Mouse (Mus musculus) embryo, embryonic 9.5 days (tissue): ENCODE results near the gene Phc2.
A peak's percentile ranks its signal among the peaks of the same experiment; 100 is the strongest.

Experiments
- DNase-seq: peaks from one replicate; pipeline ENCODE4 v3.0.0-alpha.2; 2017; ENCODE audit errors: extremely low spot score

Gene Phc2

DNA sequence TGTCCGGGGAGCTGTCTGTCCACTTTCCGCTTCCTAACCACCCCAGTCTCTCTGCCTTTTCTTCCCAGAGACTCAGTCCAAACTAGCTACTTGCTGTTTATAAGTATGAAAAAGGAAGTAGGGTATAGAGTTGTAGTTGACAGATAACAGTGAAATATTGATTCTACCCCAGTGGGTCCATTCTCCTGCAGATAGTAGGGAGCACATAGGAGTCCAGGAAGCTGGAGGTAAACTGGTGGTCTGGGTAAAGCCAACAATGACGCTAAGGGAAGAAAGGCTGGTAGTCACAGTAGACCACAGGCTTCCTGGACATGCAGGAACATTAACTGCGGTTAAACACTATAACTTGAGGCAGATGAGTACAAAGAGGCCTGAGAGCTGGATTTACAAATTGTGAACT is 36.7 kb downstream of the Phc2 start:
- DNase-seq, result no peak

DNA sequence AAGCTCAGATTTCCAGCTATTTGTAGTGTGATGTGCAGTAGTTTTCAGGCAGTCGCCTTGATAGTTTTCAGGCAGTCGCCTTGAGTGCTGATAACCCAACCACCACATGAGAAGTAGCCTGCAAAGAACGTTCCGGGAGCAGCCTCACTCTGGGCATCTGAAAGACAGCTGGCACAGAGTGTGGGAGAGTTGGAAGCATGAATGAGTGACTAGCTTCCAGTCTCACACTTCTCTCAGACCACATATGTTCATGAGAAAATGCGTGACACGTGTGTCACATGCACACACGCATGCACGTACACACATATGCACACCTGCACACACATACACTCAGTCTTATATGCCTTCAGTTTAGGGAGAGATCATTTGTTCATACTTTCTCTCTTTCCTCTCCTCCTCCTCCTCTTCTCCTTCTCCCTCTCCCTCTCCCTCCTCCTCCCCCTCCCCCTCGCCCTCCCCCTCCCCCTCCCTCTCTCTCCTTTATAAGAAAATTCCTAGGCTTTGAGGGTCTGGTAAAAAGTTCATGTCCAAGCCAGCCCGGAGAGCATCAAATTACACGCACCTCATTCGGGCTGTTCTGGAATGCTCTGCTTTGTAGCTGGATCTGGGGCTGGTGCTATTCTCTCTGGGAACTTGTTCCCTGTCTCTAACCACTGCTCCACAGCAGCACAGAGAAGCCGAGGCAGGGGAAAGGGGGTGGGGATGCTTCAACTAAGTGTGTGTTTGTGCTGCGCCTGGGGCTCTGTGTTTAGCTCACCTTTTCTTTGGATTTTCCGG is 37.8 kb downstream of the Phc2 start:
- no peak for DNase-seq

DNA sequence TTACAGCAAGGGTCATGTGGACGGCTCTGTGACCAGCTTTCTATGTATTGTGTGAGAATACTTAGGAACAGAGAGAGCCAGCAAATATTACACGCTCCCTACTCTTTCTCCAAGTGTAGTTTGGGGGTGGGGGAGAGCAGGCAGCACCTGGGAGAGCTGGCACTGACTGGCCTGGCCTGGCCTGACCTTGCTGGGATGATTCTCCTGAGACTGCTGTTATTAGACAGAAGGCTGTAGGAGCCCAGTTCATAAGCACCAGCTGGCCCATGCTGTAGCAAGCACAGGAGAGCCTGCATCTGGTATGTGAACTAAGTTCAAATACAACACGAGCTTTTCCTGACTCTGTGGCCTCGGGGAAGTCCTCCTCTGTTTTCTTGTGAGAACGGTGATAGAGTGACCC is 38.7 kb downstream of the Phc2 start:
- DNase-seq, result no peak

GRCm38 (mm10) chr4:128694315-128694714 is 39.8 kb downstream of the Phc2 start:
- no peak for DNase-seq

- DNase-seq, result no peak
Measured at GRCm38 (mm10) chr4:128695149-128695548, 40.6 kb downstream of the Phc2 start.

DNA sequence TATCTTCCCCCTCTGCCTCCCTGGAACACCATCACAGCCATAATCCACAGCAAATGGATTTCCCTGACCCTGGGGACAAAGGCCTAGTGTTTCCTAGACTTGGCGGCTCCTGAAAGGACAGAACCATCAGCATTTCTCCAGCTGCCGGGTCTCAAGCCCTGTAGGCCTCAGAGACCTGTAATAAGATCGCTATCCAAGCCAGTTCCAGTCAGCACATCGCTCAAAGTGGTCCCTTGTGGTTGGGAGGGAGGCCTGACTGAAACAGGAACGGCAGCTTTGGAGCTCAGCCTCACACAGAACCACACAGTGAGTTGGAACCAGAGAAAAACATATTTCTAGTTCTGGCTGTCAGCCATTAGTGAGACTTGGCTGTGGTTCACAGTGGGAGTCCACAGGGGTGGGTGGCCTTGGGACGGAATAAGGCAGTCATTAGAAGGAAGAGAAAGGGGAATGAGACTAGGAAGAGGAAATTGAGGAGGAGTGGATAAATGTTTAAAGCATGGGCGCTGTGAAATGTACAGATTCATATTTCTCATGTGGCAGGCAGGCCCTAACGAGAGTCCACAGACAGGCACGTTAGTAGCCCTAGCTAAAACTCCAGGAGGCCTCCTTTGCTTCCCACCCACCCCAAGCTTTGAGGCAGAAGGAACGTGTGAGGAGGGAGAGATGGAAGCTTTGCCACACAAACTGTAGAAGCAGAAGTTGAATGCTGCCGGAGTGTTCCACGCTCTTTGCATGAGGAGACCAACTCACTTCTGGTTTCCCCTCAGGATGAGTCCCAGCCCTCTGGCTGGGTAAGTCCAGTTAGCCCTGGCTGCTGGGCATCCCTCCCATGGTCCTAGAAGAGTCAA is 43.7 kb downstream of the Phc2 start:
- no peak for DNase-seq

DNA sequence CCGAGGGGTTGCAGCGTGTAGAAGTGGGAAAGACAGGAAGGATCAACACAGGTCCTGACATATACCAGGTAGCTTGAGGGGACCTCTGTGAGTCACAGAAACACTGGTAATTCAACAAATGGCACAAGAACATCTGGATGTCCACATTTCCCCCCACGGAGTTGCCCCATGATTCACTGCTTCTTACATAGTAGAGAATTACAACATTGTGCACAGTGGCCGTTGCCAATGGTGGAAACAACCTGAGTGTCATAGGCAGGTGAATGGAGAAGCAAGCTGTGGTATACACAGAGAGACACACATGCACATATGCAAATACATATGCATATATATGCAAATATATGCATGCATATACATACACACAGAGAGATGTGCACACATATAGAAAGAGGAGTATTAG is 45.4 kb downstream of the Phc2 start:
- DNase-seq, result no peak

DNA sequence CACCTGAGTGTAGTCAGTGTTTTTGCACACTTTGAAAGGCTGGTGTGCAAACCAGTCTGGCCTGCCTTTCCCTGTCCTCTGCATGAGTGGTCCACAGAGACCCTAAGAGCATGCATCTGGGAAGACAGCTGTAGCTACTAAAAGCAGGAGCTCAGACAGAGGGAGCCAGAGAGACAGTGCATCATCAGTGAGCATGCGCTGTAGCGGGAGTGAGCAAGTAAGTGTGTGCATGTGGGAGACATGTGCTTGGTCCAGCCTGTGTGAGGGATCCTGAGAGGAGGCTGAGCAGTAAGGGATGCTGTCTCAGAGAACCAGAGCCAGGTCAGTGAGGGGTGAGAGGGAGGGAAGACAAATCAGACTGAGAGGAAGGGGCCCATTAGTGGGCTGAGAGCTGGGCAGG is 46.0 kb downstream of the Phc2 start:
- no peak for DNase-seq

- no peak for DNase-seq
Measured at GRCm38 (mm10) chr4:128705138-128705720, 50.7 kb downstream of the Phc2 start.

DNA sequence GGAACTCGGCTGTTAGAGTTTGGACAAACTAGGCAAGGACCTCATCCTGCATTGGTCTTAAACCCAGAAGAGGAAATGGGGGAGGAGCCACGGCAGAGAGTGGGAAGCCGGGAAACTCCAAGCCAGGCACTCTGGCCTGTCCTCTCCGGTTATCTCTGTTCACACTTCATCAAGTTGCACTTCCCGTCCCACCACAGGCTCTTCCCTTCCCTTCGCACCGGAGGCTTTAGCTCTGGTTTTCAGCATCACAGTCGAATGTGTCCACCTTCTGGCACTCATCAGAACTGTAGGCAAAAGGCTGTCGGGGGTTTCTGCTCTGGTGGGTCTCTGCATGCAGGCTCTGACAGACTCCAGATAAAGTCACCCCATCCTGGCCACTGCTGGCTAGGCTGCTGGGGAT is 52.1 kb downstream of the Phc2 start:
- DNase-seq, result peak; percentile 62

DNA sequence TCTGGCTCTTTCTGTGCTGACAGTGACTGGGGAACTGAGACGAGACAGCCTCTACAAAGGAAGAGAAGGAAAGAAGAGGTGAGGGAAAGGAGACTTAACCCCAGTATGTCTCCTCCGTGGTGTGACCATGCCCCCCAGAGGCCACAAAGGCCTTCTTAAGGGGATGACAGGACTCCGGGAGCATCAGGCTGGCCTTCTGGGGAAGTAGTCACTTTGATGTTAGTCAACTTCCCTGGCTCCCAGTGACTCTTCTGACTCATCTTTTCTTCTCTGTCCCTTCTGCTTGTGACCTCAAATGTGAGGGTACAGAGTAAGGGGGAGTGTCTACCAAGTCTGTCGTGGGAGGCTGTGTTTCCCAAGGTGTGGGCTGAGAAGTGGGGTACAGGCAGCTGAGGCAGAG is 52.9 kb downstream of the Phc2 start:
- DNase-seq, result no peak

DNA sequence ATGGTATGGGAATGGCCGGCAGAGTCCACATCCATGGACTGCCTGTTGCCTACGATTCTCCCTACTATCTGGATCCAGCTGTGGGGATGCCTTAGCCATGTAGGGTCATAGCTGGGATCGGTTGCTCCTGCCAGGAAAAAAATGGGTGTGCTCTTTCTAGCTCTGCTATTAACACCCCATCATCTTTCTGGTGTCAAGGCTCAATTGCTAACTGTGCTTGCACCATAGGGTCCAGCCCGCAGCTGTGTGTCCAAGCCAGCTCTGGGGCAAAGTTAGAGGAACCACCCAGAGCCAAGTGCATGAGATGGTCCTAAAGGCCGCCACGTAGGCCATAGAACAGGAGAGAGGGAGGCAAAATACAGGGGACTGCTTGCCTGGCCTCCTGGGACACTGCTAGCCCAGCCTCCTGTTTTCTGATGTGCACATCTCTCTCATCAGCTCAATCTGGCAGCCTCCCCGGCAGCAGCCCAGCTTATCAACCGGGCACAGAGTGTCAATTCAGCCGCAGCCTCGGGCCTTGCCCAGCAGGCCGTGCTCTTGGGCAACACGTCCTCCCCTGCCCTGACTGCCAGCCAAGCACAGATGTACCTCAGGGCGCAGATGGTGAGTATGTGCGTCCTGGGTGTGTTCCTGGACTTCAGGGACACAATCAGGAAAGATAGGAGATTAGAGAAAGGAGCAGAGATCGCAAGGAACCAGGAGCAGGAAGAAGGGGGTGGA is 54.7 kb downstream of the Phc2 start:
- DNase-seq, result no peak

DNA sequence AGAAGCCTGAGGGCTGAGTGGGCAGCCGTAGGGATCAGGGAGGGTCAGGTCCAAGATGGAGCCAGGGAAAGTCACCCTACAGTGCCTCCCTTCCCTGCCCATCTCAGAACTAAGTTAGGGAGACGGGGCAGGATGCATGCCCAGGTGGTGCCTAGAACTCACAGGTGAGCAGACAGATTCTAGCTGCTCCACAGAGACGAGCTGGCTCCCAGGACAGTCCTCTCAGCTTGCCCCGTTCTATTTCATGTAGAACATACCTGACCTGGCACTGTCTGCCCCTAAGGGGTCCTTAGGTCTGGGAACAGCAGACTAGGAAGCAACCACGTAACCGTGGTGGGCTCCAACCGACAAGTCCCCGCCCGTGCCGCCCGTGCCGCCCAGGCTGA is 55.3 kb downstream of the Phc2 start:
- DNase-seq, result no peak

GRCm38 (mm10) chr4:128710286-128710685 is 55.8 kb downstream of the Phc2 start:
- DNase-seq, result no peak

DNA sequence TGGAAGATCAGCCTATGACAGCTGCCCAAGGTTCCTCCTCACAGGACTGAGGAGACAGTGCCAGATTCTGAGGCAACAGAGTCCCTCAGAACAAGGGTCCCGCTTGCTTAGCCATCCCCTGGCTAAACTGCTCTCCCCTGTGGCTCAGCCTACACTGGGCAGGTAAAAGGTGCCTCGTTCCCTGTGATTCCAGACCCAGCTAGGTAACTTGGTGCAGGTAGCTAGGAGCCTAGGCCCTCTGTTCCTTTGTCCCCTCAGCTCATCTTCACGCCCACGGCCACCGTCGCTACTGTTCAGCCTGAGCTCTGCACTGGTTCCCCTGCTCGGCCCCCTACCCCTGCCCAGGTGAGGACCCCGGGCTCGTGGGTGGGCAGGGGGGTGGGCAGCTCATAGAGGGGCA is 56.3 kb downstream of the Phc2 start:
- no peak for DNase-seq

DNA sequence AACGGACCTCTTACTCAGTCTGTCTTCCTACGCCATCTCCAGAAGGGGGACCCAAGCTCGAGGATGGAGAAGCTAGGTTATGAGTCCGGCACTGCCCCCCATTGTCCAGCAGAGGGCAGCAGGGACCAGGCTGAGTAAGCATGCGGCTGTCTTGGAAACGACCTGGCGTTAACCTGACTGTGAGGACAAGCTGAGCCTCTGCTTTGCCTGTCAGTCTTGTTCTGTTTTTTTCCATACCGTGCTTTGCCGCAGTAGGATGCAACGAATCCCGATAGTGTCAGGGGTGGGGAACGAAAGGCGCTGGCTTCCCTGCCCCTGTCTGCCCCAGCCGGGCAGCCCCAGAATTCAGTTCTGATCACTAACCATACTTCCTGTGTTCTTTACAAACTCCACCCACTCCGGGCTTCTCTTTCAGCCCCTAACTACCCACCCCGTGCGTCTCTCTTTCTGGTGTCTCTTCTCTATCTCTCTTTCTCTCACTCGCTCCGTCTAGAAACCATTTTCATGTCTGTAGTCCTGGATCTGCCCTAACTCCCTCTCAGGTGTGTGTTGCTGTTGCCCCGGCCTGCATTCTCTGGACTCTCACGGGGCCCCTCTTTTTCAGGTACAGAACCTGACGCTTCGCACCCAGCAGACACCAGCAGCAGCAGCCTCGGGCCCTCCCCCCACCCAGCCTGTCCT is 57.1 kb downstream of the Phc2 start:
- peak; percentile 94 for DNase-seq

GRCm38 (mm10) chr4:128712136-128712655 is 57.7 kb downstream of the Phc2 start:
- peak; percentile 40 for DNase-seq

- DNase-seq, result no peak
Measured at GRCm38 (mm10) chr4:128712941-128713340, 58.4 kb downstream of the Phc2 start.

- peak; percentile 94 for DNase-seq
Measured at GRCm38 (mm10) chr4:128715241-128716204, 61.0 kb downstream of the Phc2 start.

DNA sequence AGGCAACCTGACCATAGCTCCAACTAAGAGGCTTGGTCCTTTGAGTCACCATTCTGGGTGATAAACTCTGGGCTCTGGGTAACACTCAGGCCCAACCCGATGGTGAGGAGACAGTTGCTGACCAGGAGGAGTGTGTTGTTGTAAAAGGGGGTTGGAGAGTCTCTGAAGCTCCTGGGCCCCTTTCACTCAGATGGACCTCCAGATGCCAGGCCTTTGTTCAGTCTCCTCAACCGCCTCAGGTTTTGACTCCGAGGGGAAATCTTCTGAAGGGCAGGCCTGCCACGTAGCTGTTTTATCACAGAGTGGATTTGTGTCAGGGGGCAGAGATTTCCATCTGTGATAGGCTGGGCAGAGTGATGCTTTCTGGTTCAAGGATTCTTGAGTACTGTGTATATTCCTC is 61.8 kb downstream of the Phc2 start:
- DNase-seq, result no peak
